Mouse (Mus musculus): ENCODE results near the gene Hs3st3a1. TPM values are rescaled to one million over a fixed set of nuclear protein-coding genes. Genes with fewer than 3 reads are reported as not detected.
A peak's percentile ranks its signal among the peaks of the same experiment; 100 is the strongest.

Hs3st3a1 gene
- polyA plus RNA-seq, 1 experiment = 0.83 TPM

GRCm38 (mm10) chr11:64489587-64490433 is 54.7 kb downstream of the Hs3st3a1 start:
- TF ChIP-seq MAX (IDR thresholded peaks at IDR 0.05) (no peak), CEBPB (IDR thresholded peaks at IDR 0.05; ENCODE audit: low read depth) (no peak), CTCF (IDR thresholded peaks at IDR 0.05; ENCODE audit: control insufficient read depth, insufficient read depth, insufficient read length) (no peak), USF1 (IDR thresholded peaks at IDR 0.05; ENCODE audit: low read depth) (no peak), FOSL1 (IDR thresholded peaks at IDR 0.05; ENCODE audit: insufficient read depth, low read length, poor library complexity, severe bottlenecking) (no peak), MYOD1 (IDR thresholded peaks at IDR 0.05; ENCODE audit: control insufficient read depth, insufficient read length, low read depth) (no peak), MYOG (IDR thresholded peaks at IDR 0.05; ENCODE audit: control insufficient read depth, extremely low read depth, insufficient read length) (no peak)
- no peaks in the 10 kb centered on the region for H3K79me2 ChIP-seq (ENCODE audit: control insufficient read depth, insufficient read depth)
- no peaks in the 10 kb centered on the region for H3K79me3 ChIP-seq (ENCODE audit: low read depth)
- H3ac ChIP-seq (ENCODE audit: control insufficient read depth, insufficient read length, low read depth) = no peak overlapping the region
- no peak overlapping the region for H3K4me3 ChIP-seq (ENCODE audit: insufficient read depth, poor library complexity, severe bottlenecking)
- H3K27me3 ChIP-seq (ENCODE audit: control insufficient read depth, insufficient read depth, insufficient read length) = no peaks in the 10 kb centered on the region
- H3K36me3 ChIP-seq (ENCODE audit: control insufficient read depth, insufficient read depth) = no peaks in the 10 kb centered on the region

GRCm38 (mm10) chr11:64494448-64494847 is 59.3 kb downstream of the Hs3st3a1 start:
- Histone ChIP-seq H3K79me2 (ENCODE audit: control insufficient read depth, insufficient read depth) (no peaks in the 10 kb centered on the region), H3K4me3 (ENCODE audit: insufficient read depth, poor library complexity, severe bottlenecking) (no peak overlapping the region), H3ac (ENCODE audit: control insufficient read depth, insufficient read length, low read depth) (no peak overlapping the region), H3K36me3 (ENCODE audit: control insufficient read depth, insufficient read depth) (no peaks in the 10 kb centered on the region), H3K27me3 (ENCODE audit: control insufficient read depth, insufficient read depth, insufficient read length) (no peaks in the 10 kb centered on the region), H3K79me3 (ENCODE audit: low read depth) (no peaks in the 10 kb centered on the region)
- no peak for TF ChIP-seq MYOG (IDR thresholded peaks at IDR 0.05; ENCODE audit: control insufficient read depth, extremely low read depth, insufficient read length)
- TF ChIP-seq MAX (IDR thresholded peaks at IDR 0.05) = no peak
- TF ChIP-seq USF1 (IDR thresholded peaks at IDR 0.05; ENCODE audit: low read depth) = no peak
- no peak for TF ChIP-seq CEBPB (IDR thresholded peaks at IDR 0.05; ENCODE audit: low read depth)
- no peak for TF ChIP-seq MYOD1 (IDR thresholded peaks at IDR 0.05; ENCODE audit: control insufficient read depth, insufficient read length, low read depth)
- no peak for TF ChIP-seq FOSL1 (IDR thresholded peaks at IDR 0.05; ENCODE audit: insufficient read depth, low read length, poor library complexity, severe bottlenecking)
- TF ChIP-seq CTCF (IDR thresholded peaks at IDR 0.05; ENCODE audit: control insufficient read depth, insufficient read depth, insufficient read length) = no peak

- Histone ChIP-seq H3ac (ENCODE audit: control insufficient read depth, insufficient read length, low read depth) (no peak overlapping the region), H3K4me3 (ENCODE audit: insufficient read depth, poor library complexity, severe bottlenecking) (no peak overlapping the region)
Measured at GRCm38 (mm10) chr11:64495935-64496334, 60.8 kb downstream of the Hs3st3a1 start.

GRCm38 (mm10) chr11:64496677-64497076 is 61.5 kb downstream of the Hs3st3a1 start:
- Histone ChIP-seq H3K36me3 (ENCODE audit: control insufficient read depth, insufficient read depth) (no peaks in the 10 kb centered on the region), H3K79me2 (ENCODE audit: control insufficient read depth, insufficient read depth) (no peaks in the 10 kb centered on the region), H3K79me3 (ENCODE audit: low read depth) (no peaks in the 10 kb centered on the region), H3K27me3 (ENCODE audit: control insufficient read depth, insufficient read depth, insufficient read length) (no peaks in the 10 kb centered on the region), H3ac (ENCODE audit: control insufficient read depth, insufficient read length, low read depth) (no peak overlapping the region), H3K4me3 (ENCODE audit: insufficient read depth, poor library complexity, severe bottlenecking) (no peak overlapping the region)
- TF ChIP-seq MAX (IDR thresholded peaks at IDR 0.05) = peak; percentile 44
- TF ChIP-seq CEBPB (IDR thresholded peaks at IDR 0.05; ENCODE audit: low read depth) = peak; percentile 21
- TF ChIP-seq MYOD1 (IDR thresholded peaks at IDR 0.05; ENCODE audit: control insufficient read depth, insufficient read length, low read depth) = no peak

More at GRCm38 (mm10) chr11:64495935-64496334, 60.8 kb downstream of the Hs3st3a1 start:
- Histone ChIP-seq H3K79me3 (ENCODE audit: low read depth) (no peaks in the 10 kb centered on the region), H3K79me2 (ENCODE audit: control insufficient read depth, insufficient read depth) (no peaks in the 10 kb centered on the region), H3K27me3 (ENCODE audit: control insufficient read depth, insufficient read depth, insufficient read length) (no peaks in the 10 kb centered on the region), H3K36me3 (ENCODE audit: control insufficient read depth, insufficient read depth) (no peaks in the 10 kb centered on the region)
- TF ChIP-seq MYOD1 (IDR thresholded peaks at IDR 0.05; ENCODE audit: control insufficient read depth, insufficient read length, low read depth) (no peak), MYOG (IDR thresholded peaks at IDR 0.05; ENCODE audit: control insufficient read depth, extremely low read depth, insufficient read length) (no peak), CTCF (IDR thresholded peaks at IDR 0.05; ENCODE audit: control insufficient read depth, insufficient read depth, insufficient read length) (no peak), FOSL1 (IDR thresholded peaks at IDR 0.05; ENCODE audit: insufficient read depth, low read length, poor library complexity, severe bottlenecking) (no peak), USF1 (IDR thresholded peaks at IDR 0.05; ENCODE audit: low read depth) (no peak), MAX (IDR thresholded peaks at IDR 0.05) (no peak), CEBPB (IDR thresholded peaks at IDR 0.05; ENCODE audit: low read depth) (no peak)

GRCm38 (mm10) chr11:64500536-64501112 is 65.5 kb downstream of the Hs3st3a1 start:
- Histone ChIP-seq H3K79me3 (ENCODE audit: low read depth) (no peaks in the 10 kb centered on the region), H3K27me3 (ENCODE audit: control insufficient read depth, insufficient read depth, insufficient read length) (no peaks in the 10 kb centered on the region), H3K36me3 (ENCODE audit: control insufficient read depth, insufficient read depth) (no peaks in the 10 kb centered on the region), H3K79me2 (ENCODE audit: control insufficient read depth, insufficient read depth) (no peaks in the 10 kb centered on the region), H3ac (ENCODE audit: control insufficient read depth, insufficient read length, low read depth) (no peak overlapping the region), H3K4me3 (ENCODE audit: insufficient read depth, poor library complexity, severe bottlenecking) (no peak overlapping the region)
- TF ChIP-seq CEBPB (IDR thresholded peaks at IDR 0.05; ENCODE audit: low read depth) = peak; percentile 46
- no peak for TF ChIP-seq CTCF (IDR thresholded peaks at IDR 0.05; ENCODE audit: control insufficient read depth, insufficient read depth, insufficient read length)

- Histone ChIP-seq H3K4me3 (ENCODE audit: insufficient read depth, poor library complexity, severe bottlenecking) (no peak overlapping the region), H3K36me3 (ENCODE audit: control insufficient read depth, insufficient read depth) (no peaks in the 10 kb centered on the region), H3ac (ENCODE audit: control insufficient read depth, insufficient read length, low read depth) (no peak overlapping the region), H3K79me3 (ENCODE audit: low read depth) (no peaks in the 10 kb centered on the region), H3K27me3 (ENCODE audit: control insufficient read depth, insufficient read depth, insufficient read length) (no peaks in the 10 kb centered on the region), H3K79me2 (ENCODE audit: control insufficient read depth, insufficient read depth) (no peaks in the 10 kb centered on the region)
- peak; percentile 72 for TF ChIP-seq FOSL1 (IDR thresholded peaks at IDR 0.05; ENCODE audit: insufficient read depth, low read length, poor library complexity, severe bottlenecking)
- peak; percentile 87 for TF ChIP-seq MAX (IDR thresholded peaks at IDR 0.05)
- TF ChIP-seq USF1 (IDR thresholded peaks at IDR 0.05; ENCODE audit: low read depth) = peak; percentile 31
- peak; percentile 8 for TF ChIP-seq CEBPB (IDR thresholded peaks at IDR 0.05; ENCODE audit: low read depth)
- TF ChIP-seq MYOD1 (IDR thresholded peaks at IDR 0.05; ENCODE audit: control insufficient read depth, insufficient read length, low read depth) = peak; percentile 56
- no peak for TF ChIP-seq CTCF (IDR thresholded peaks at IDR 0.05; ENCODE audit: control insufficient read depth, insufficient read depth, insufficient read length)
- no peak for TF ChIP-seq MYOG (IDR thresholded peaks at IDR 0.05; ENCODE audit: control insufficient read depth, extremely low read depth, insufficient read length)
Measured at GRCm38 (mm10) chr11:64503040-64503439, 67.9 kb downstream of the Hs3st3a1 start.
